Mouse (Mus musculus): ENCODE measurements around the gene Scn4a.

The Scn4a gene

DNA sequence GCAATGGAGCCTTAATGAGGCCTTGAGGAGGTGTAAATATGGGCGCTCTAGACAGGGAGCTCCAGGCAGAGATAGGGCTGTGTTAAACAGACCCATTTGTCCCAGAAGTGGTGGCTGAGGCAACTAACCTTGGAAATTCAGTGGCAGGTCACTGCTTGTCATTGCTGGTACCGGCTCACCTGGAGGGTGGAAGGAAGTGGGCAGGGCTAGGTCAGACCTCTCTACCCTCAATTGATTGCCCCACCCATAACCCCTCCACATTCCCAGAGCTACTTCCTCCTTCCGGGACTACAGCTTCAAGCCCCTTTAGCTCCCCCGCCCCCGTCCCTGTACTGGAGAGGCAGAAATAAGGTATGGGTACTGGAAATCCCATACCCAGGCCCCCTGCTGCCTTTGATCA, 39.6 kb downstream of the Scn4a start:
- DNase-seq, result no peak

- DNase-seq, result no peak
These were observed 43.0 kb downstream of the Scn4a start for GRCm38 (mm10) chr11:106310123-106310522.

DNA sequence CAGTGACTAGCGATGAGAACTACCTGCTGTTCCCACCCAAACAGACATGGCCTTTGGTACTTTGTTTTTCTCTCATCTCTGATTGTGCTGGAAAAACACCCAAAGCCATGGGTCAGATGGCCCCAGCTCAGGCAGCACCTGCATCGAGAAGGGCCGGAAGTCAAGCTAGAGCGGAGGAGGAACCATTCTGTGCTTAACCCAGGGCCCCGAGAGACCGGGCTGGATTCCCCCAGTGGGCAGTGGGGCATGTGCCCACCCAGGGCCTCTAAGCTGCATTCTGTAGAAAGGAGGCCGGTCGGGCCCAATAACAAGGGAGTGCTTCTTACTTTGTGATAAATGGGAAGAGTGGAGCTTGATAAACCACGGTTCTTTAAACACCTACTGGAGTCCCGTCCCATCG, 44.9 kb downstream of the Scn4a start:
- DNase-seq, result no peak

DNA sequence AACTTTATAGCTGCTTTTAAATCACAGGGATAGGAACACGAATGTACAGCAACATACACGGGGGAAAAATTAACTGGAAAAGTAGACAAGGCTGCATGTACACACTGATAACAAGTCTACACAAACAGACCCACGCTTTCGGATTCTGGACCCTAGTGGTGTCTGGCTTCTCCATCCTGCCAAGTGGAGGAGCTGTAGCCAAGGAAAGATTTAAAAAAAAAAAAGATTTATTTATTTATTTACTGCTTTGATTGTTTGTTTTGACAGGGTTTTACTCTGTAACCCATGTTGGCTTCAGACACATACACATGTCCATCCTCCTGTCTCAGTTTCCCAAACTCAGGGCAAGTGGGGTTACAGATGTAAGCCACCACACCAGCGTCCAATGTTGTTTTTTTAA, 45.7 kb downstream of the Scn4a start:
- no peak for DNase-seq

DNA sequence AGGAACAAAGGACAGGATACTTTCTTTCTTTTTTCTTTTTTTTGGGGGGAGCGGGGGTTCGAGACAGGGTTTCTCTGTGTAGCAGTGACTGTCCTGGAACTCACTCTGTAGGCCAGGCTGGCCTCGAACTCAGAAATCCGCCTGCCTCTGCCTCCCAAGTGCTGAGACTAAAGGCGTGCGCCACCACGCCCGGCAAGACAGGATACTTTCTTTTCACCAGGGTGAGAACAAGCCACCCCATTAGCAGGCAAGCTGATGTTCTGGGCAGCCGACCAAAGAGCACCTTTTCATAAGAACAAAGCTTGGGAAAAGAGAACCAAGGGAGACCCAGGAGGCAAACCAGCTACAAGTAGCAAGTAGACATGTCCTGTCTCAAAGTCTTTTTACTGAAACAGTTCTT, 46.3 kb downstream of the Scn4a start:
- no peak for DNase-seq

GRCm38 (mm10) chr11:106306065-106306385, 47.1 kb downstream of the Scn4a start:
- DNase-seq, result no peak

GRCm38 (mm10) chr11:106305348-106306064, 47.6 kb downstream of the Scn4a start:
- no peak for DNase-seq

- DNase-seq, result peak; percentile 47
These were observed 50.5 kb downstream of the Scn4a start for GRCm38 (mm10) chr11:106302634-106303033.

DNA sequence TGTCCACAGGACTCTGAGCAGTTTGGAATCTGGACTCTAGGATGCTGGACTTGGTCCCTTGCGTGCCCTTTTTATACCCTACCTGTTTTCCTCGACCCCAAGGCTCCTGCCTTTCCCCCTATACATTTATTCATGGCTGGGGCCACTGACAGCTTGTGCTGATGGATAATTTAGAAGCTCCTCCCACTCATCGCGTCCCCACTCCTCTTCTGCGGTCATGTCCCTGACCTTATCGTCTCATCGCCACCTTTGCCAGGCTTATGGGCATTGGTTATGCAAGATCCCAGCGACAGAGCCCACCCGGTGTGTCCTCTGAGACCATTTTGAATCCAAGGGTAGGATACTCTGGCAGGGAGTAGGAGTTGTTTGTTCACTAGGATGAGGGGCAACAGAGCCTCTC, 51.3 kb downstream of the Scn4a start, which contains the start of gene Gh:
Gh (minus strand) TSS at position 101 of the 400 bp plus-strand sequence.
- no peak for DNase-seq

- peak; percentile 93 for DNase-seq
These were observed 61.2 kb downstream of the Scn4a start for GRCm38 (mm10) chr11:106291861-106292260.

DNA sequence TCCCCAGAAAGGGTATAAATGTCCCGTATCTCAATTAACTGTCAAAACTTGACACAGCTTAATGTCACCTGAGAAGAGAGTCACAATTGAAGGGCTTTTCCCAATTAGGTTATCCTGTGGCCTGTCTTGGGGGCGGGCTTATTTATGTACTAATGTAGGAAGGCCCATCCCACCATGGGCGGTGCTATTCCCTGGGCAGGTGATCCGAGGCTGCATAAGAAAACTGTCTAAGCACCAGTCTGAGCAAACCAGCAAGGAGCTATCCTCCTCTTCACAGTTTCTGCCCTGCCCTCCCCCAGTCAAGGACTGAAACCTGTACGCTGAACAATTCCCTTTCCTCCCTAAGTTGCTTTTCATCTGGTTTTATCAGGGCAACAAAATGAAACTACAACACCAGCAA, 62.7 kb downstream of the Scn4a start:
- peak; percentile 58 for DNase-seq

GRCm38 (mm10) chr11:106289369-106289768, 63.7 kb downstream of the Scn4a start:
- peak; percentile 95 for DNase-seq

DNA sequence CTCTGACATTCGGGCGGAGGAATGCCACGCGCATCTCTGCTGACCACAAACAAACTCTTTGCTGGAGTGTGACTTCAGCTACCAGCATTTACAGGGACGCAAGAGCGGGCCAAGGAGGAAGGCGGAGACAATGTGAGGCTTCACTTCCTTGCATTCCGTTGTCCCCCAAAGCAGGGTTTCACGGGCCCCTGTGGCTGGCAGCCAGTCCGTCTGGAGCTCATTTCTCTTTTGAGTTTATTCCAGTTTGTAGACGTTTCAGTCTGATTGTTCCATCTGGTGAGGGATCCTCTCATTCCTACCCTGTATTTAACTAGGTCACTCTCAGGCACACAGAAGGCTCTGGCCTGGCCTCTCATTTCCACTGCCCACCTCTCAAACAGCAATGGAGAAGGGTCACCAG, 66.1 kb downstream of the Scn4a start:
- DNase-seq, result peak; percentile 91

- DNase-seq, result no peak
These were observed 66.9 kb downstream of the Scn4a start for GRCm38 (mm10) chr11:106286206-106286605.

GRCm38 (mm10) chr11:106284126-106284525, 69.0 kb downstream of the Scn4a start:
- peak; percentile 58 for DNase-seq

DNA sequence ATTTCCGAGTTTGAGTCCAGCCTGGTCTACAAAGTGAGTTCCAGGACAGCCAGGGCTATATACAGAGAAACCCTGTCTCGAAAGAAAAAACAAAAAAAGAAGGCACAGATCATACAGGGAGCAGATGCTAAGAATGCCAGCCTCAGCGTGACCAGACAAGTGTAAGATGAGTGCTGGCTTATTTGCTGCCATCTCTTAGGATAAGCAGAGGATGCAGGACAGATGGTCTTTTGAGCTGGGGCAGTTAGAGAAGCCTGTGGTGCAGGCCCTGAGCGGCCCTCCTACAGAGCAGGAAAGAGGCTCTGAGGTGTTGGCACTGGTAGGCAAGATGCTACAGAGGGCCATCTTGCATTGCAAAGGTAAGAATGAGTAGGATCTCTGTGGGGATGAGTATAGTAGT, 69.7 kb downstream of the Scn4a start:
- peak; percentile 76 for DNase-seq

DNA sequence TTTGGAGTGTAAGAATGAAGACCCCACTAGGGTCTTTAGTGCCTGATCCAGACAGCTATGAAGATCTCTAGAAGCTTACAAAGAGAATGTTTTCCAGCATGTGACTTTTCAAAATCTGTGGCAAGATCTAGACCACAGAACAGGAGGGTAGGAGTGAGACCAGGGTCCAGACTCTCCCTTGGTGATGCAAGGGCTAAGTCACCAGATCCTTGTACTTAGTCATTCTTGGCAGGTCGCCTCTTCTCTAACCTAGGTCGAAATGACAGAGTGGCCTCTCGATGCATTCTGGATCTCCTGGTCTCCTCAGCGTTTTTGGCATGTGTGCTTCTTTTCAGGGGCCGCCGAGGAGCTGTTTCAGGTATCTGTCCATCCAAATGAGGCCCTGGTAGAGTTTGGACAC, 70.6 kb downstream of the Scn4a start:
- DNase-seq, result peak; percentile 49

DNA sequence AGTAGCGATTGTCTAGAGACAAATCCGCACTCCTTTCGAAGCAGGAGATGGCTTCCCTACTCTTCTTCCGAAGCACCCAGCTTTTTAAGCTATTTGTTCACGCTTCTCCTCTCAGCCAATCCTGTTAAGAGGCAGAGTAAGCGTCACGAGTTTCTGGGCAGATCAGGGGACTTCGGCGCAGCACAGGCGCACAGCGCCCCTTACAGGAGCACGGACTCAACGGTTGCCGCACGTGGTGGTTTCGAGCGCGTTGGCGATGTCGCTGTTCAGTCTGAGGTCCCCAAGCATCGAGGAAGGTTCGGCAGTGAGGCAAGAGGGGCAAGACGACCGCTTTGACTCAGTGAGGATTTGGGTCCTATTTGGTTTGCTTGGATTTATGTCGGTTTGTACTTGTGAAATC, 76.6 kb downstream of the Scn4a start, which contains the start of gene Tcam1:
Tcam1 (plus strand) TSS at position 219 of the 400 bp plus-strand sequence.
- DNase-seq, result peak; percentile 93

DNA sequence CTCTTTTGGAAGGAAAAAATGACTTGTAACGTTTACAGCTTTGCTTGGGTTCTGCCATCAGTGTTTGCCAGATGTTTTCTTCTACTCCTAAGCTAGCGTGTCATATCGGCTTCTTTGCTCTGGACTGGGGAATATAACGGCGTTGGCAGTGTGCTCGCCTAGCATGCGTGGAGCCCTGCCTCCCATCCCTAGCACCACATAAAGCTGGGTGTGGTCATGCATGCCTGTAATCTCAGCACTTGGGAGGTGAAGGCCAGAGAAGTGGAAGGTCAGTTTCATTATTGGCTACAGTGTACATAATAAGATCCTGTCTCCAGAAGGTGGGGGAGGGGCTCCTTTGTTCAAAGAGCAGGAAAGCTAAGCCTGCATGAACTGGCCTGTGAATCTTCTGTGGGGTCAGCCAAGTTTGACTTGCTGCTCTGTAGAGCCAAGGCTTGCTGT, 78.1 kb downstream of the Scn4a start:
- DNase-seq, result peak; percentile 66

GRCm38 (mm10) chr11:106274374-106274773, 78.7 kb downstream of the Scn4a start:
- peak; percentile 58 for DNase-seq

DNA sequence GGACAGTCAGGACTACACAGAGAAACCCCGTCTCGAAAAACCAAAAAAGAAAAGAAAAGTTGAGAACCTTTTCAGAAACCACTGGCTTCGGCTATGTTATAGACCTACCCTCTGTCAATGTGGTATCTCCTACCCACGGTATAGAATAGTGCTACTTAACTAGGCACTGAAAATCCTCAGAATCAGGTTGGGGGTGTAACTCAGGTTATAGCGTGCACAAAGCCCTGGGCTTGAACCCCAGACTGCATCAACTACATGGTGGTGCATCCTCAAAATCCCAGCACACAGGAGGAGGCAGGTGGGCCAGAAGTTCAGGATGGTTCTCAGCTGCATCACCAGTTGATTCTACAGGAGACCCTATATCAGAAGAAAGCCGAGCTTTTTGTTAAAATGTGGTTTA, 79.3 kb downstream of the Scn4a start:
- peak; percentile 55 for DNase-seq

GRCm38 (mm10) chr11:106273311-106273684, 79.8 kb downstream of the Scn4a start:
- DNase-seq, result no peak

DNA sequence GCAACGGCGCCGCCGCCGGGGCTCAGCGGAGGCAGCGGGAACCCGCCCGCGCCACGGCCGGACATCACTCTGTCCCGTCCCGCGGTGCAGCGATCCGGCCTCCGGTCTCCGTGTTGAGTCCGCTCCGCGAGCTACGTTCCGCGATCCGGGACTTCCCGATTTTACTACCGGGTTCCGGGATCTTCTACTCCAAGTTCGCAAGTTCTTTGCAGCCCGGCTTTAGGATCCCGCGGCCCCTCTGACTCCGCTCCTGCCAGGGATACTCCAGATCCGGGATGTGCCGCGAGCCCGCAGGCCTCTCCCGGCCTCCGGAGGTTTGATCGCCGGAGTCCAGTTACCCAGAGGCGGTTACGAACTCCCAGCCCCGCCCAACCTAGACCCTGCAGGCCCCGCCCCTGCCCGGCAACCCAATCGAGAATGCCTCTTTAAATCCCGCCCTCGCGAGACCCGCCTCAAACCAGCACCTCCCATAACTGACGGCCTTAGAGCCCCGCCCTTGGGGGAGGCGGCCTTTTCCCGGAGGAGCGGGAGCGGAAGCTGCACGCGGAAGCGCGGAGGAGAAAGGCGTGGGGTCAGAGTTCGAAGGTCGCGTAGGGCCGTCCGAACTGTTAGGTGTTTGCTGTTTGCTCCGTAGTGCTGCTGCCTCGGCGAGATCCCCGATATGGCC, 80.3 kb downstream of the Scn4a start, which contains the start of gene Smarcd2:
Smarcd2 (minus strand) TSS at position 329 of the 667 bp plus-strand sequence.
- DNase-seq, result peak; percentile 100

Data from cerebellum, adult 9-11 months (tissue).